Mouse (Mus musculus): ENCODE measurements at regions not wholly inside any gene's neighbourhood (a gene's known extent, or its start where the extent isn't known, plus 50 kb on each side); places are given as distances from the start of the nearest gene placed in this dataset.
"Not testable (repeated sequence)": the region's sequence is repeated elsewhere in the genome, so short reads cannot be mapped to it uniquely, and the experiment has no call there.

GRCm38 (mm10) chr16:21102033-21102432, 51.8 kb downstream of the Teddm3 start:
- not testable (repeated sequence) for TF ChIP-seq CTCF (IDR thresholded peaks at IDR 0.05; ENCODE audit: insufficient read depth, low read length); POLR2A (IDR thresholded peaks at IDR 0.05; ENCODE audit: borderline replicate concordance, extremely low read depth, low read depth, low read length)

All from lung, adult 2 months (tissue).